Mouse (Mus musculus) lung, embryonic 16.5 days (tissue): Measurements from ENCODE around the gene Ano5. TPM values are rescaled to one million over a fixed set of nuclear protein-coding genes. Genes with fewer than 3 reads are reported as not detected.

Experiments
- ATAC-seq: fragments of 200-750 bp; cut with Nextera tagmentation; 2 replicates; pipeline ENCODE4 v1.8.0; 2017; ENCODE audit warnings: low read depth, mild to moderate bottlenecking, moderate library complexity
- H3K27ac ChIP-seq: fragments of 300-500 bp; sonication (generic); 2 replicates; pipeline ENCODE4 v1.5.1; 2014; ENCODE audit warnings: mild to moderate bottlenecking, control low read depth, low read length
- H3K27me3 ChIP-seq: fragments of 300-500 bp; sonication (generic); 2 replicates; pipeline ENCODE4 v1.6.1; 2014; ENCODE audit warnings: low read depth, low read length, mixed read lengths; ENCODE audit not compliant: control insufficient read depth, insufficient read depth
- H3K36me3 ChIP-seq: fragments of 300-500 bp; sonication (generic); 2 replicates; pipeline ENCODE4 v1.6.1; 2014; ENCODE audit warnings: low read length; ENCODE audit not compliant: control insufficient read depth, insufficient read depth
- H3K4me1 ChIP-seq: fragments of 300-500 bp; sonication (generic); replicated peaks from 2 replicates; pipeline ENCODE4 v1.6.1; 2014; ENCODE audit warnings: low read length, mixed read lengths; ENCODE audit not compliant: control insufficient read depth, insufficient read depth
- H3K4me2 ChIP-seq: fragments of 300-500 bp; sonication (generic); 2 replicates; pipeline ENCODE4 v1.6.1; 2014; ENCODE audit warnings: low read depth, low read length, control low read depth
- H3K4me3 ChIP-seq: fragments of 300-500 bp; sonication (generic); 2 replicates; pipeline ENCODE4 v1.5.1; 2014; ENCODE audit warnings: mild to moderate bottlenecking, low read length, control low read depth
- H3K9ac ChIP-seq: fragments of 300-500 bp; sonication (generic); 2 replicates; pipeline ENCODE4 v1.6.1; 2014; ENCODE audit warnings: low read length, control low read depth
- H3K9me3 ChIP-seq: fragments of 300-500 bp; sonication (generic); 2 replicates; pipeline ENCODE4 v1.6.1; 2016; ENCODE audit warnings: low read length; ENCODE audit not compliant: control insufficient read depth
- WGBS: fragments of 180-500 bp; shearing (Covaris S2); extraction: QIAGEN DNeasy Blood & Tissue Kit; methylation state at CpG from one replicate; pipeline ENCODE4 v1.1.7; 2014; 5-methylcytosine and 5-hydroxymethylcytosine counted together
- polyA plus RNA-seq: library from polyadenylated mRNA; unstranded; fragments of >200 nt; fragmentation: Nextera tagmentation; extraction: Ambion mirVana; gene quantifications from 2 replicates; pipeline ENCODE4 v1.2.1, GENCODE M21; 2015

Gene Ano5
- polyA plus RNA-seq, result 0.01 and 0.04 TPM in 2 replicates

DNA sequence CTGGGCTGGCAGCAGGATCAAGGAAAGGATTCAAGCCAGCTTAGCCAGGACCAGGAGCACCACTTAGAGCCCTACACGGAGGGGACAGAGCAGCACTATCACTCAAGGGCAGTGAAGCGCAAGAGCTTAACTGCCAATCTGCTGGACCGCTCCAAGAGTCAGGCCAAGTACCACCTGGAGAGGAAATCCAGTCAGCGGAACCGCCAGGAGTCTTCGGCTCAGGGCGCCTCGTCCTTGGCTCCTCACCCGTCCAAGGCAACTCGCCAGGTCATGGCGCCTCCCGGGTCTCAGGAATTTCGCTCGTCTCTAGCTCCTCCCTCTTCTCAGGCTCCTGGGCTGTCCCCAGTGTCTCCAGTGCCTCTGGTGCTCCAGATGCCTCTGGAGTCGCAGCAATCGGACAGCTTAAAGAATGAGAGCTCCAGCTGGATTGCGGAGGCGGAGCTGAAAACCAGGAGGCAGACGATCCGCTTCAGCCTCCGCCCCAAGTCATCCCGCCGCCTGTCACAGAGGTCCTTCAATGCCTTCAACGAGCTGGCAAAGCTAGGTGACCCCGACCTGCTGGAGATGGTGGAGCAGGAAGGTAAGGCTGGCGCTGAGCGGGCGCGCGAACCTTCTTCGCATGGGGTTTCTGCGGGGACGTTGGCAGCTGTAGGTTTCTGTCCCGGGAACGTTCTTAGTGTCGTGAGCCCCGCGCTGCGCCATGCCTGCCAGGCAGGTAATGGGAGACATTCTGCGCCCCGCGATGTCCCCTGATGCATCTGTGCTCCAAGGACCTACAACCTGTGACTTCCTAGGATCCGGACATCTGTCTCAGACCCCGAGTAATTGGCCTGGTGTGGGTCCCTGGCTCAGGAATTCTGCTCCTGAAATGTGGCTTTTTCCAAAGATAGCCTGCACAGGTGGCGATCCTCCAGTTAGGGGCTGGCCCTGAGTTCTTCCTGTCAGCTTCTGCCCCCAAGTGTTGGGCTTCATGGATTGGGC is at the start of gene Ano5:
TSS of gene Ano5 (plus strand) at position 359 of the 981 bp plus-strand sequence.
- WGBS, result 2% methylated on average over 44 of the region's 45 CpGs
- peak within 1 kb of the TSS; percentile 39 for H3K4me3 ChIP-seq
- no peaks in the 10 kb centered on the region for H3K36me3 ChIP-seq
- no peaks in the 10 kb centered on the region; the same call in 1 of the 2 replicates for H3K27me3 ChIP-seq
- no peaks in the 10 kb centered on the region for H3K4me1 ChIP-seq
- H3K27ac ChIP-seq, result no peak within 1 kb of the TSS
- peak; percentile 87 for ATAC-seq
- H3K4me2 ChIP-seq, result peak within 1 kb of the TSS; percentile 66
- H3K9me3 ChIP-seq, result no peaks in the 10 kb centered on the region
- H3K9ac ChIP-seq, result 0 out of 2 replicates have a peak within 1 kb of the TSS, but pooled peaks have one; percentile 42

GRCm38 (mm10) chr7:51499396-51499795 is 11.4 kb upstream of the Ano5 start:
- no peaks in the 10 kb centered on the region for H3K36me3 ChIP-seq
- H3K4me1 ChIP-seq, result no peaks in the 10 kb centered on the region
- WGBS, result 35% methylated on average over 2 of the region's 2 CpGs
- H3K4me2 ChIP-seq, result no peak overlapping the region
- no peaks in the 10 kb centered on the region for H3K27me3 ChIP-seq
- no peak overlapping the region for H3K27ac ChIP-seq
- H3K4me3 ChIP-seq, result no peak overlapping the region
- no peak overlapping the region for H3K9ac ChIP-seq
- no peaks in the 10 kb centered on the region for H3K9me3 ChIP-seq
- no peak for ATAC-seq

DNA sequence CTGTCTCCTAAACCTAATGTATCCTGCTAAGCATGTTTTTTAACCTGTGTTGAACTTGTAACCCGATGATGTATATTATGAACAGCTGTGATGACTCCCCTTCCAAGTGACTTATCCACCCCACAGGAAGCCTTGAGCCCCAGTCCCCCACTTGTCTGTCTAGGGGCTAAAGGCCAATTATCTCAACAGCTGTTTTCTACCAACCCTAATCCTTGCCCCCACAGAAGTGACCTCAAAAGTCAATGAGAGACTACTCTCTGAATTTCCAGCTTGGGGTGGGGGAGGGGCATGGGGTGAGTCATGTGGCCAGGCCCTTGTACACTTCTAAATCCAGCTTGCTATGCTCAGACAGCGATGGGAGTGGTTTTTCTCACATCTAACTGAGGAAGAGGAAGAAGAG is 6.9 kb upstream of the Ano5 start:
- Histone ChIP-seq H3K9me3 (no peaks in the 10 kb centered on the region), H3K4me3 (no peak overlapping the region), H3K4me1 (no peaks in the 10 kb centered on the region), H3K9ac (no peak overlapping the region), H3K27ac (no peak overlapping the region), H3K36me3 (no peaks in the 10 kb centered on the region), H3K27me3 (no peaks in the 10 kb centered on the region), H3K4me2 (no peak overlapping the region)
- 31% methylated on average over 2 of the region's 2 CpGs for WGBS
- ATAC-seq, result no peak

DNA sequence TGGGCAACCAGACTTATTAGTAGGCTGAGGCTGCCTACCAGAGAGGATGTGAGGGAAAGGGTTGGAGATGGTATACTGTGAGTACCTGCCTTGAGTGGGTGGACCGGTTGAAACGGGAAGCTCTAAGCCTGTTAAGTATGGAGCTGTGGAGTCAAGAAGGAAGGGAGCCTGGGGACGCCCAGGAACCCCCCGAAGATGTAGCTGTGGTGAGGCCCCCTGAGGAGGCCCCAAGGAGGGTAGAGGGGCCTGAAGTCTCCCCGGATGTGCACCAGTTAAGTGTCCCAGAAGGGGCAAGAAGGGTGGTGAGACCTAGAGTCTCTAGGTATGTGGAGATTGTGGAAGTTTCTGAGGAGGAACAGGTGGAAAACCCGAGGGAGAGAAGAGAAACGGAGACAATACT is 682 bp upstream of the Ano5 start:
- no peak overlapping the region for H3K9ac ChIP-seq
- no peaks in the 10 kb centered on the region for H3K4me1 ChIP-seq
- no peaks in the 10 kb centered on the region; the same call in 1 of the 2 replicates for H3K27me3 ChIP-seq
- no peak for ATAC-seq
- no peak overlapping the region for H3K4me3 ChIP-seq
- H3K27ac ChIP-seq, result no peak overlapping the region
- no peaks in the 10 kb centered on the region for H3K36me3 ChIP-seq
- no peak overlapping the region for H3K4me2 ChIP-seq
- 67% methylated on average over 7 of the region's 7 CpGs for WGBS
- no peaks in the 10 kb centered on the region for H3K9me3 ChIP-seq

- Histone ChIP-seq H3K4me1 (no peaks in the 10 kb centered on the region), H3K36me3 (no peaks in the 10 kb centered on the region), H3K4me2 (no peak overlapping the region), H3K27ac (no peak overlapping the region), H3K9ac (no peak overlapping the region), H3K4me3 (no peak overlapping the region), H3K27me3 (no peaks in the 10 kb centered on the region), H3K9me3 (no peaks in the 10 kb centered on the region)
- ATAC-seq, result no peak
Observed at GRCm38 (mm10) chr7:51539344-51539743, 28.5 kb downstream of the Ano5 start.

- Histone ChIP-seq H3K36me3 (no peaks in the 10 kb centered on the region), H3K9ac (no peak overlapping the region), H3K4me2 (no peak overlapping the region), H3K27me3 (no peaks in the 10 kb centered on the region), H3K9me3 (no peaks in the 10 kb centered on the region), H3K27ac (no peak overlapping the region), H3K4me3 (no peak overlapping the region), H3K4me1 (no peaks in the 10 kb centered on the region)
- 54% methylated on average over 6 of the region's 6 CpGs for WGBS
- no peak for ATAC-seq
Observed at GRCm38 (mm10) chr7:51540736-51541135, 29.9 kb downstream of the Ano5 start.

- no peaks in the 10 kb centered on the region for H3K4me1 ChIP-seq
- no peaks in the 10 kb centered on the region for H3K36me3 ChIP-seq
- ATAC-seq, result no peak
- H3K9me3 ChIP-seq, result no peaks in the 10 kb centered on the region
- no peak overlapping the region for H3K9ac ChIP-seq
- H3K4me3 ChIP-seq, result no peak overlapping the region
- H3K27me3 ChIP-seq, result no peaks in the 10 kb centered on the region
- 61% methylated on average over 4 of the region's 4 CpGs for WGBS
- H3K27ac ChIP-seq, result no peak overlapping the region
- H3K4me2 ChIP-seq, result no peak overlapping the region
Observed at GRCm38 (mm10) chr7:51600021-51600420, 89.2 kb downstream of the Ano5 start.

GRCm38 (mm10) chr7:51603741-51604140 is 92.9 kb downstream of the Ano5 start:
- no peak for ATAC-seq
- H3K36me3 ChIP-seq, result no peaks in the 10 kb centered on the region
- H3K4me3 ChIP-seq, result no peak overlapping the region
- 86% methylated on average over 12 of the region's 12 CpGs for WGBS
- no peak overlapping the region for H3K4me2 ChIP-seq
- H3K27ac ChIP-seq, result no peak overlapping the region
- H3K4me1 ChIP-seq, result no peaks in the 10 kb centered on the region
- no peaks in the 10 kb centered on the region for H3K27me3 ChIP-seq
- H3K9me3 ChIP-seq, result no peaks in the 10 kb centered on the region
- H3K9ac ChIP-seq, result no peak overlapping the region

GRCm38 (mm10) chr7:51614404-51614803 is 103.6 kb downstream of the Ano5 start:
- Histone ChIP-seq H3K4me1 (no peaks in the 10 kb centered on the region), H3K27me3 (no peaks in the 10 kb centered on the region), H3K4me3 (no peak overlapping the region), H3K9ac (no peak overlapping the region), H3K27ac (no peak overlapping the region), H3K9me3 (no peaks in the 10 kb centered on the region), H3K36me3 (no peaks in the 10 kb centered on the region), H3K4me2 (no peak overlapping the region)
- 33% methylated on average over 5 of the region's 5 CpGs for WGBS
- ATAC-seq, result no peak
